Mouse (Mus musculus): Measurements from ENCODE around the gene Cd209g.
A peak's percentile ranks its signal among the peaks of the same experiment; 100 is the strongest.
"Not testable (repeated sequence)": the region's sequence is repeated elsewhere in the genome, so short reads cannot be mapped to it uniquely, and the experiment has no call there.

Cd209g gene

DNA sequence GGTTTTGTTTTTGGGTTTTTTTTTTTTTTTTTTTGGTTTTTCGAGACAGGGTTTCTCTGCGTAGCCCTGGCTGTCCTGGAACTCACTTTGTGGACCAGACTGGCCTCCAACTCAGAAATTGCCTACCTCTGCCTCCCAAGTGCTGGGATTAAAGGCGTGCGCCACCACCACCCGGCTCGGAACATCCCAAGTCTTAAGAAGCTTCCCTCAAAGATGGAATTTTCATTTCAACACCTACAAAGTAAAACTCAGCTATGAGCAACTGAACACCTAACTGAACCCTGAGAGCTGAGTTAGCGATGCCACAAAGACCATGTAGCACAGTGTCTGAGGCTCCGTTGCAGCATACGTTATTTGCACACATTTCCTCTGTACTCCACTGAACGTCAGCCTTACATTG, at the start of gene Cd209g:
TSS of gene Cd209g (plus strand) at position 301 of the 400 bp plus-strand sequence.
- no peak for DNase-seq (ENCODE audit: low read depth, low spot score)

DNA sequence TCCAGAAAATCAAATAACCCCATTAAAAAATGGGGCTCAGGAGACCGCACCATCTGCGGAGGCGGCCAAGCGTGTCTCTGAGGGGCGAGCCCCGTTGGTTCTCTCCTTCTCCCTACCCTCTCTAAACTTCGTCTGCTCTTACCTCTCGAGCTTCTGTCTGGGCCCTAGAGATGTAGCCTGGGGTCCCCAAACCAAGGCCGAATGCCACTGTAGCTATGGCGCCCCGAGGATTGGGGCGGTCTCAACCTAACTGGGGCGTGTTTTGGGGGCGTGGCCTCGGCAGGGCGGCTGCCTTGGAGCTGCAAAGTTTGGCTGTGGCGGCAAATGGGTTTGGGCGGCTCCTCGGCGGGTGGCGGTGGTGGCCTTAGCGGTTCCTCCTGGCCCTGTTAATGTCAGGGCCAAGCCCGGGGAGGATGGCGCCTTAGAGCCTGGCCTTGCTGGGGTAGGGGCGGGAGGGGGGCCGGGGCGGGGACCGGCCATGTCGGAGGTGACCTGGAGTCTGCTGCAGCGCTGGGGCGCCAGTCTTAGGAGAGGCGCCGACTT, 46.6 kb upstream of the Cd209g start:
- DNase-seq (ENCODE audit: low read depth, low spot score), result not testable (repeated sequence)

DNA sequence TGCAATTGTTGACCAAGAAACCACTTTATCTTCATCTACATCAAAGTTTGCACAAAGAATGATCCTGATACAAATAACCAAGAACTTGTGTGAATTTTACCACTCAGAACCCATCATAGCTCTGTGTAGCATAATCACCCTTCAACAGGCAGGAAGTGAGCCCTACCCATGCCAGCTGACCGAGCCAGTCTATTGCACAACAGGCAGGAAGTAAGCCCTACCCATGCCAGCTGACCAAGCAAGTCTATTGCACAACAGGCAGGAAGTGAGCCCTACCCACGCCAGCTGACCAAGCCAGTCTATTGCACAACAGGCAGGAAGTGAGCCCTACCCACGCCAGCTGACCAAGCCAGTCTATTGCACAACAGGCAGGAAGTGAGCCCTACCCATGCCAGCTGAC, 45.4 kb upstream of the Cd209g start:
- not testable (repeated sequence) for DNase-seq (ENCODE audit: low read depth, low spot score)

DNA sequence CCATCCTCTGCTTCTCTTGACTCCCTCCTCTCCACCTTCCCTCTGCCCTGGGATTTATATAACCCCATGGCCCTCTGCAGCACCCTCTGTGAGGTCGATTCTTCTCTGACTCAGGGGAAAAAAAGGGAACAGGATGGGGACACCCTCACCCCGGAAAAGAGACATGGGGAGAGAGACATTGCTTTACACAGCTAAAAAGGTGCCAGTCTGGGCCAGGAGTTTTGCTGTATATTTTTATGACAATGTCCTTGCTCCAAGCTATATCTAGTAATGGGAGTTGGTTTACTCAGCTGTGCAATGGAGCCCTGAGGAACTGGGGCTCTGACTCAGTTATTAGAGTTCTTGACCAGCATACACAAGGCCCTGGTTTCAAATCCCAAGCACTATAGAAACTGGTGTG, 28.2 kb upstream of the Cd209g start, which contains the start of gene Cd209f:
TSS of gene Cd209f (minus strand) at position 101 of the 400 bp plus-strand sequence.
- not testable (repeated sequence) for DNase-seq (ENCODE audit: low read depth, low spot score)

DNA sequence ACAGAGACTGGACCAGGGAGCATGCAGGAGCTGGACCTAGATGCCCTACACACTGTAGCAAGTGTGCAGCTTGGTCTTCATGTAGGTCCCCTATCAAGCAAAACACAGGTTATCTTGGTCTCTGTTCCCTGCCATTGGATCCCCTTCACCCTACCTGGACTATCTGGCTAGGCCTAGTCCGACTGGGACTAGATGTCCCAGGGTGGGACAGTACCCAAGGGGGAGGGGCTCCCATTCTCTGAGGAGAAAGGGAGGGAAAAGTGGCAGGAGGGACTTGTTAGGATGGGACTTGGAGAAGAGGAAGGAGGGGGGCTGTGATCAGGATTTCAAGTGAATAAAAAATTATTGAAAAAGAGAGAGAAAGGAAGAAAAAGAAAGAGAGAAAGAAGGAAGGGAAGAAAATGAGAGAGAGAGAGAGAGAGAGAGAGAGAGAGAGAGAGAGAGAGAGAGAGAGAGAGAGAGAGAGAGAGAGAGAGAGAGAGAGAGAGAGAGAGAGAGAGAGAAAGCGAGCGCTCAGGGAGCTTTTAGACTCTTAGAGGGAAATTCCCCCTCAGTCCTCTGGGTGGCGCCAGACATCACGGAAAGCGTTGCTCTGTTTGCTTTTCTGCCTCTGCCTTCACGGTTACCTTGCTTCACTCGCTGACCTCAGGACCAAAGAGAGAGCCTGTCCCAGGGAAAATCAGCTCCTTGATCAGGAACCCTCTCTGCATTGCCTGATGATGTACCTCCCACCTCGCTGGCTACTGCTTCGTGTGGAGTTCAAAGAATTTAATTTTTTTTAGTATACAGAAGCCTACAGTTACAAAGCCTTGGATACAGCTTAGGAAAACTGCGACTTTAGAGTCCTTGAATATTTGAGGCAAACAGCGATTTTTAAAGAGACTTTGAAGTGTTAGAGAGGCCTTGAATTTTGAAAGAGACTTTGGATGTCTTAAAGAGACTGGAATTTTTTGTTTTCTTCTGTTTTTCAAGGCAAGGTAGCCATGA, 6.1 kb downstream of the Cd209g start:
- DNase-seq (ENCODE audit: low read depth, low spot score), result peak; percentile 30

DNA sequence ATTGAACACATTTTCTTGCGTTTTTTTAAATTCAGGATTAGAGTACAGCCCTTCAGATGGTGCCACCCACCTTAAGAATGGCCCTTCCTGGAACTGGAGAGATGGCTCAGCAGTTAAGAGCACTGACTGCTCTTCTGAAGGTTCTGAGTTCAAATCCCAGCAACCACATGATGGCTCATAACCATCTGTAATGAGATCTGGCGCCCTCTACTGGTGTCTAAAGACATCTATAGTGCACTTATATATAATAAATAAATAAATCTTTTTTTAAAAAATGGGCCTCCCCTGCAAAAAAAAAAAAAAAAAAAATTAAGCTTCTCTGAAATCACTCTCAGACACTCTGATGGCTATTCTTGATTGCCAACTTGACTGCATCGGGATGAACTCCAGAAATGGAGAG, 7.8 kb downstream of the Cd209g start:
- no peak for DNase-seq (ENCODE audit: low read depth, low spot score)

DNA sequence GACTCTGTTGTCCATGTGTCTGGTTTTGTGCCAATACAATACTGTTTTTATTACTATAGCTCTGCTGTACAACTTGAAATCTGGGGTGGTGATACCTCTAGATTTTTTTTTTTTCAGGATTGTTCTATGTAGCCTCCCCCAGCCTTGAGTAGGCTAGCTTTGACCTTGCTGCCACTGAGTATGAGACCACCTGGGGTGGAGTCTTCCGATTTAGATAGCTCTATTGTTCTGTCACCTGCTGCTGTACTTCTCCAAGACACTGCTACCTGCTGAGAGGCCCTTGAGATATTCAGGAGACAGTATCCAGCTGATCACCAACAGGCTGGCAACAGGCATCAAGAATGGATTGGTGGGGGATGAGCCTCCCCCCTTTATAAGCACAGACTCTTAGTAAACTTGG, 13.4 kb downstream of the Cd209g start:
- no peak for DNase-seq (ENCODE audit: low read depth, low spot score)

DNA sequence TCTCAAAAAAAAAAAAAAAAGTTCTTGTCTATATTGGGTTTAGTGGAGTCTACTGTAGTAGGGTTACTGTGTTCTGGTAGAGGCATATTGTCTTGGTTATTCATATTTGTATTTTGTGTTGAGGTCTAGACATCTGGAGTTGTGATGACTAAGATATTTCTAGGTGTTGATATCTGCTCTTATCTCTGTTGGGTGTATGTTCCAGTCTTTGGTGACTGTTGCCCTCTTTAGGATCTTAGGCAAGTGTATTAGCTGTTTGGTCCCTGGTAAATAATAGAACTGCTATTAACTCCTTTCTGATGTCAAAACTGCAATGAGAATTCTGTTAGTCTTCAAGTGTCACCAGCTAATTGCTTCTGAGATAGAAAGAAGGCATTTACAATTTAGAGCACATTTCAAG, 21.0 kb downstream of the Cd209g start:
- no peak for DNase-seq (ENCODE audit: low read depth, low spot score)

DNA sequence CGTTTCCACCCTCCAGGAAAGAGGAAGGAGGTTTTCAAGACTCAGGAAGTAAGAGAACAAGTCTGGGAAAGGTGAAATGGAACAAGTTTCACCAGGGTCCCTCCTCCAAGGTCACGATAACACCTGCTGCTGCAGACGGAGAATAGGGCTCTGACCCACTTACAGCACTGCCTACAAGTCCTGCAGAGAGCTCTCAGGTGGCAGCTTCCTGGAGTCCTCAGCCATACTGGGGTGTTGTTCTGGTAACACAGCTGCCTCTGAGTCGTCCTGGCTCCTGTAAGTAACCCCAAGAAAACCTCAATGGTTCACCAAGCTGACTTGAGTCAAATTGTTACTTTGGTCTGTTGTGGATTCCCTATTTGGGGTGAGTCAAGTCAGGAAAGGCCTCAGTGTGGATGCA, 28.9 kb downstream of the Cd209g start:
- no peak for DNase-seq (ENCODE audit: low read depth, low spot score)

DNA sequence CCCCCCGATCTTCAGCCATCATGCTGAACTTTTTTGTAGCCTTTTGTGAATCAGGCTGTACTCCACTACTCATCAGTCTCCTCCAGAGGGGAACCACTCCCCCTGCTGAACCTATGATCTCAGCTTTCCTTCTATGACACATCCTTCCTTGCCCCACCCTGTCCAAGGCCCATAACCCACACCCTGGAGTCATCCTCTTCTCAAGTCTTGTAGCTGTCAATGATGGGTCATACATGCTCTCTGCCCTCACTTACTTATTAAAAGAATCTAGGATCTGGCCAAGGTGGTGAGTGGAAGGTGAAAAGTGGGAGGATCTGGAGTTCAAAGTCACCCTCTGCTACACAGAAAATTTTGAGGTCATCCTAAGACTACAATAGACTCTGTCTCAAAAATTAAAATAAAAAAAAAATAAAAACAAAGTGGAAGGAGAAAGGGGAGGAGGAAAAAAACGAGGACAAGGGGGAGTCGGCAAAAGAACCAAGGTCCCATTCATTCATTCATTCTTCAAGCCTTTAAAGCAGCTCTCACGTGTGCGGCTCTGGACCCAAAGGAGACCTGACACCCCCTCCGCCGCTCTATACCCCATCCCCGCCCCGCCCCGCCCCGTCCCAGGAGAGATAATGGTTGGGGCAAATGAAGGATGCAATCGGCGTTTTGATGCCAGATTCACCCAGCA, 31.4 kb downstream of the Cd209g start:
- DNase-seq (ENCODE audit: low read depth, low spot score), result no peak

DNA sequence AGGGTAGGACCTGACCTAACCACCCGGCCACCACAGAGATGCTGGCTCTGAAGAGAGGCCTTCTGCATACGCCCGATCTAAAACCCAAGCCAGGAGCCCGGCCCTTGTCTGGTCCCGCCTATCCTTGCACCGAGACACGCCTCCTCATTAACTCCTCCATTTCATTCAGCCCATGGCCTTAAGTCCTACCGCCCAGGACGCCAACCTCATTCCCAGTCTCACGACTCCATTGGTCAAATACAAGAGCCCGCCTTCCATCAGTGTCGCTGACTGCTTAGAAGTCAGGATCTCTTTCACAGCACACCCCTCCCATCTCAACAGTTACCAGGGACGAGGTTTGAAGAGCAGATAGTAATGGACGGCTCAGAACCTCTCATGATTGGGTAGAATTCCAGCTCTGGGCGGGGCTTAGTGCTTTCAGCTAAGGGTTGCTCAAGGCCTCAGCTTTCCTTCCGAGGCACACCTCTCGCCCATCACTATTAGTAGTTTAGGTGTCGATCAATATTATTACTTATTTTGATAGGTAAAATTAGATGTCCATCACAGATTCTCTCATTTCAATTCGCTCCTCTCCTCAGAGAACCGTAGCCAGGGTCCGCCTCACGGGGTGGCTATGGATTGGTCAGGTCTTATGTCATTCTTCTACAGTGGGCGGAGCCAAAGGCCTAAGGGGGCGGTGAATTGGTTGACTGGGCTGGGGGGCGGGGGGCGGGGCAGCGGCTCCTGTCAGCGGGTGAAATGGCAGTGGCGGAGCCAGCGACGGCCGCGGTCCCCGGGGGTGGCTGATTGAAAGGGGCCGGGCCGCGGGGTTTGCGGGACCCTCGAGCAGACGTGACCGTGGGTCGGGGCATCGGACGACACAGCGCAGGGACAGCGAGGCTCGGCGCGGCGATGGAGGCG, 32.2 kb downstream of the Cd209g start, which contains the start of gene Evi5l:
TSS of gene Evi5l (plus strand) at position 716 of the 900 bp plus-strand sequence.
- DNase-seq (ENCODE audit: low read depth, low spot score), result peak; percentile 100

DNA sequence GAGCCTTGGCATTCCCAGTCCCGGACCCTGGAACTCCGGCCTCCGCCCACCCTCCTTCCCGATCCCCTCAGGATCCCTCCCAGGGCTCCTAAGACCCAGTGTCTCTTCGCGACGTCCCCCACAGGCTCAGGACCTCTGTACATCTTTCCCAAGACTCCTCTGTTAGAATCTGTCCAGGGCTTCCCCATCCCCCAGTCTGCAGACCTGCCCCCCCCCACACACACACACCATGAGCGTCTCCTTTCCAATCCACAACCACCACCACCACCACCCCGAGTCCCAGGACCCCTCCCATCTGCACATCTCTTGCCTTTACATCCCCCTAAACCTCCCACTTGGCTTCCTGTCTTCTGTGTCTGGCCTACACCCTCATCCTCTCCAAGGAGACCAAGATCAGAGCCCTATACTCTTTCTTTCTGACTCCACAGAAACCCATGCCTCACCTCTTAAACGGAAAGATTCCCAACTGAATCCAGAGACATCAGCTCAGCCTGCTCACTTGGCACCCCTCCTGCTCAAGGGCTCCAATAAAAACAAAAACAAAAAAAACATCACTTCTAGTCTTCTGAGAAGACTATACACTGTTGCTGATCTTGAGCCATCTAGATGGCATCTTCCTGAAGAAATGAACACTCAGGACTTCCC, 33.1 kb downstream of the Cd209g start:
- DNase-seq (ENCODE audit: low read depth, low spot score), result no peak

DNA sequence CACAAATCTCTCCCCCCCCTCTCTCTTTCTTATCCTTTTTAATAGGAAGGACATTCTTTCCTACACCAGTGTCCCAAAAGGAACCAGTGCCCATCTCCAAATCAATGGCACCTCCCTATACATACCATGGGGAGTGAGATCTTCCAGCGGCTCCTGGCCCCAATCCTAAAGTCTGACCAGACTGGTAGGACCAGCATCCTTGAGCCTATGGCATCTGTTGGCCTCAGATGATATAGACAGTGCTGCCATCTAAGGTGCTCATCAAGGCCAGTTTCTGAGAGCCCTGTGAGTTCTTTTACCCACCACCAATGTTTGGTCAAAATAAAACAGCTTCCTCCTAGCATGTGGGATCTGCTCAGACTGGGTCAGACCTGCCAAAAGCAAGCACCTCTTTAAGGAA, 34.0 kb downstream of the Cd209g start:
- no peak for DNase-seq (ENCODE audit: low read depth, low spot score)

DNA sequence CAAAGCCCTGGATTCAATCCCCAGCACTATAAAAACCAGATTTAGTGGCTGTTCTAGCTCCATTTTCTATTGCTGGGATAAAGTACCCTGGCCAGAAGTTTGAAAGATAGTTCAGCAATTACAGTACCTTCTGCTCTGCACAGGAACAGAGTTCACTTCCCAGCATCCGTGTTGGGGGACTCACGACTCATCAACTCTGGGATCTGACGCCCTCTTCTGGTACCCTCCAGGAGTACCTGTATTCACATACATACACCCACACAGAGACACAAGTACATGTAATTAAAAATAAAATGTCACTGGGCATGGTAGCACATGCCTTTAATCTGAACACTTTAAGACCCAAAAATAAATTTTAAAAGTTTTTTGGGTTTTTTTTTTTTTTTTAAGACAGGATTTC, 38.6 kb downstream of the Cd209g start:
- DNase-seq (ENCODE audit: low read depth, low spot score), result no peak

DNA sequence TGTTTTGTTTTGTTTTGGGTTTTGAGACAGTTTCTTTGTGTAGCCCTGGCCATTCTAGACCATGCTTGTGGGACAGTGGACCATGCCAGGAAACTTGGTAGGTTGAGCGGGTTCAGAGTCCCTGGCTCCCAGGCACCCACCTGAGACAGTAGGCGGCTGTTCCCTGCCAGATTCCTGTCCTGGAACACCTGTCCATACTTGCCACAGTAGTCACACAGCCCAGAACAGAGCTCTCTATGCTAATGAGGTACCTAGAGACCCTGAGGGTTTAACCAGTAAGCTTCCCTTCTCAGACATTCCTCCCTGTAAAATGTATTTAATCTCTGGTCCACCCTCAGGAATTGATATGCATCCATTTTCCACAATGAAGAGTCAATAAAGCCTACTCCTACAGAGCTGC, 40.1 kb downstream of the Cd209g start:
- DNase-seq (ENCODE audit: low read depth, low spot score), result no peak

DNA sequence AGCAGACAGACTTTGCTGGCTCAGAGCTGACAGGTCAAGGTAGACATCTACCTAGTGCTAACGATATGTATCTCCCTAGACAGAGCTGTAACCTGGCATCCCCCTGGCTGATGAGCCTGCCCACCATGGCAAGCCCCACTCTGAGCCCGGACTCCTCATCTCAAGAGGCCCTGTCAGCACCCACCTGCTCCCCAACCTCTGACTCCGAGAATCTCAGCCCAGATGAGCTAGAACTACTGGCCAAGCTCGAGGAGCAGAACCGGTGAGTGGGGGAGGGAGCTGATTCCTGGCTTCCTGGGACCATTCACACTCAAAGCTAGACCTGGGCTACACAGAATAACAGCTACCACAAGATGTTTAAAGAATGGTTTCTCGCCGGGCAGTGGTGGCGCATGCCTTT, 49.5 kb downstream of the Cd209g start:
- DNase-seq (ENCODE audit: low read depth, low spot score), result no peak

DNA sequence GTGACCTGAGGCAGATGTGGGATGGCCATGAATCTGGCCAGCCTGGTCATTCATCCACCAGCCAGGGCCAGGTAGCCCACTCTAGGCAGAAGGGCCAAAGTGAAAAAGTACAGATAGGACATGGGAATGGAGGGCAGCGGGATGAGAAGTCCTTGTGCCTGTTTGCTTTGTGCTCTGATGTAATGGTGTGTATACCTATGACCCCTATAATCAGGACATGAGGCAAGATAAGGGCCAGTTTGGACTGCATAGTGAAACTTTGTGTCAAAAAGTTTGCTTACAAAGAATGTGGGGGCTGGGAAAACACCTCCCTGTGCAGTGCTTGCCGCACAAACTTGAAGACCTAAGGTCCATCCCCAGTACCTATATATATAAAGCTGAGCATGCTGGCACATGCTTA, 52.3 kb downstream of the Cd209g start:
- no peak for DNase-seq (ENCODE audit: low read depth, low spot score)
